Mouse (Mus musculus): ENCODE data around the gene Apobec4. TPM values are rescaled to one million over a fixed set of nuclear protein-coding genes. Genes with fewer than 3 reads are reported as not detected.

The Apobec4 gene
- total and polyA plus RNA-seq, 3 experiments = not detected

GRCm38 (mm10) chr1:152724286-152724685 lies 26.1 kb upstream of the Apobec4 start:
- Histone ChIP-seq H3K4me1 (ENCODE audit: control insufficient read depth in 1 of 2, insufficient read depth in 2 of 2, low read length in 2 of 2) (peaks cover 6 to 19% of the 10 kb centered on the region in 2 experiments; a peak in 3 of 4 replicates), H3K36me3 (ENCODE audit: control insufficient read depth in 1 of 2, insufficient read depth in 2 of 2, low read length in 2 of 2) (peaks cover 0 to 9% of the 10 kb centered on the region in 2 experiments; a peak in 2 of 4 replicates), H3K79me2 (ENCODE audit: control insufficient read depth, insufficient read depth, low read length, poor library complexity) (no peaks in the 10 kb centered on the region), H3K27ac (ENCODE audit: control insufficient read depth, low read depth, low read length) (no peak overlapping the region), H3K27me3 (ENCODE audit: control insufficient read depth in 1 of 2, insufficient read depth in 2 of 2, low read length in 2 of 2) (peaks cover 0 to 2% of the 10 kb centered on the region in 2 experiments), H3K4me3 (ENCODE audit: control insufficient read depth in 1 of 2, insufficient read depth in 1 of 2, low read depth in 2 of 2, low read length in 2 of 2) (no peak overlapping the region), H3K9me3 (replicated peaks; ENCODE audit: insufficient read depth, low read length) (no peaks in the 10 kb centered on the region), H3K9ac (ENCODE audit: control insufficient read depth, low read depth, low read length, poor library complexity, severe bottlenecking) (no peak overlapping the region)
- TF ChIP-seq TCF12 (IDR thresholded peaks at IDR 0.05; ENCODE audit: low read depth, low read length) = peak; percentile 27; the same call in 1 of the 2 replicates
- TF ChIP-seq TAL1 (IDR thresholded peaks at IDR 0.05; ENCODE audit: low read length) = 0 out of 2 replicates have a peak, but pooled peaks have one; percentile 31
- peak; percentile 70 for TF ChIP-seq RAD21 (IDR thresholded peaks at IDR 0.05; ENCODE audit: low read depth, low read length)
- no peak for TF ChIP-seq TBP (IDR thresholded peaks at IDR 0.05; ENCODE audit: low read depth, low read length)
- peak; percentile 95 for TF ChIP-seq ZNF384 (IDR thresholded peaks at IDR 0.05; ENCODE audit: low read depth, low read length)
- TF ChIP-seq ZMIZ1 (IDR thresholded peaks at IDR 0.05; ENCODE audit: low read depth, low read length) = no peak
- no peak for TF ChIP-seq RCOR1 (IDR thresholded peaks at IDR 0.05; ENCODE audit: low read depth, low read length)
- TF ChIP-seq GATA1 (IDR thresholded peaks at IDR 0.05; ENCODE audit: low read depth, low read length) = peak; percentile 48; the same call in 1 of the 2 replicates
- TF ChIP-seq GABPA (IDR thresholded peaks at IDR 0.05; ENCODE audit: low read depth, low read length) = no peak
- no peak for TF ChIP-seq MEF2A (IDR thresholded peaks at IDR 0.05; ENCODE audit: extremely low read depth, insufficient replicate concordance, low read depth, low read length, poor library complexity, severe bottlenecking)
- peak; percentile 54 for TF ChIP-seq SMC3 (IDR thresholded peaks at IDR 0.05; ENCODE audit: low read depth, low read length)
- no peak for TF ChIP-seq UBTF (IDR thresholded peaks at IDR 0.05; ENCODE audit: borderline replicate concordance, insufficient read depth, low read depth, low read length)
- no peak for TF ChIP-seq NRF1 (IDR thresholded peaks at IDR 0.05; ENCODE audit: insufficient read depth, low read depth, low read length, poor library complexity, severe bottlenecking)
- no peak for TF ChIP-seq POLR2A (IDR thresholded peaks at IDR 0.05; ENCODE audit: control insufficient read depth in 1 of 2, insufficient read depth in 1 of 2, low read depth in 1 of 2, low read length in 2 of 2, poor library complexity in 1 of 2)
- no peak for TF ChIP-seq USF2 (IDR thresholded peaks at IDR 0.05; ENCODE audit: borderline replicate concordance in 1 of 2, insufficient read depth in 1 of 2, low read depth in 1 of 2, low read length in 2 of 2)
- no peak for TF ChIP-seq MYB (IDR thresholded peaks at IDR 0.05; ENCODE audit: low read depth, low read length)
- TF ChIP-seq MYC (IDR thresholded peaks at IDR 0.05; ENCODE audit: low read depth, low read length) = peak; percentile 69; the same call in 1 of the 2 replicates
- no peak for TF ChIP-seq MAZ (IDR thresholded peaks at IDR 0.05; ENCODE audit: low read depth, low read length)
- TF ChIP-seq USF1 (IDR thresholded peaks at IDR 0.05; ENCODE audit: low read depth, low read length) = peak; percentile 71
- TF ChIP-seq SIN3A (IDR thresholded peaks at IDR 0.05; ENCODE audit: low read length) = no peak
- TF ChIP-seq NELFE (IDR thresholded peaks at IDR 0.05; ENCODE audit: low read depth, low read length) = no peak
- no peak for TF ChIP-seq HCFC1 (IDR thresholded peaks at IDR 0.05; ENCODE audit: low read depth, low read length)
- no peak for TF ChIP-seq POLR2AphosphoS2 (IDR thresholded peaks at IDR 0.05; ENCODE audit: low read length)
- no peak; a peak in 1 of 4 replicates for TF ChIP-seq EP300 (IDR thresholded peaks at IDR 0.05; ENCODE audit: low read depth in 1 of 2, low read length in 2 of 2)
- peak in 2 of 3 experiments; percentile 56 to 71; a peak in 4 of 6 replicates for TF ChIP-seq CTCF (IDR thresholded peaks at IDR 0.05 in 2 of 3, conservative IDR thresholded peaks at IDR 0.05 in 1 of 3; ENCODE audit: control insufficient read depth in 1 of 3, insufficient read depth in 1 of 3, low read depth in 2 of 3, low read length in 3 of 3, poor library complexity in 1 of 3, severe bottlenecking in 1 of 3)
- TF ChIP-seq MXI1 (IDR thresholded peaks at IDR 0.05; ENCODE audit: low read depth, low read length) = no peak
- no peak for TF ChIP-seq POLR2AphosphoS5 (IDR thresholded peaks at IDR 0.05; ENCODE audit: borderline replicate concordance, low read depth, low read length)
- TF ChIP-seq CHD2 (IDR thresholded peaks at IDR 0.05; ENCODE audit: low read length) = no peak
- TF ChIP-seq ZC3H11A (IDR thresholded peaks at IDR 0.05; ENCODE audit: low read depth, low read length) = no peak; the same call in 1 of the 2 replicates
- peak; percentile 70; the same call in 1 of the 2 replicates for TF ChIP-seq BHLHE40 (IDR thresholded peaks at IDR 0.05; ENCODE audit: borderline replicate concordance, low read depth, low read length)
- TF ChIP-seq E2F4 (IDR thresholded peaks at IDR 0.05; ENCODE audit: borderline replicate concordance, low read depth, low read length) = no peak
- TF ChIP-seq MAX (IDR thresholded peaks at IDR 0.05; ENCODE audit: low read length) = no peak
- no peak for TF ChIP-seq KAT2A (conservative IDR thresholded peaks at IDR 0.05; ENCODE audit: low read depth, low read length)
- peak; percentile 61 for DNase-seq (ENCODE audit: low read depth, low spot score)
